Mouse (Mus musculus): ENCODE measurements around the gene Gm4969. TPM values are rescaled to one million over a fixed set of nuclear protein-coding genes. Genes with fewer than 3 reads are reported as not detected.

Gene Gm4969
- polyA plus RNA-seq, 1 experiment: 0.80 TPM

DNA sequence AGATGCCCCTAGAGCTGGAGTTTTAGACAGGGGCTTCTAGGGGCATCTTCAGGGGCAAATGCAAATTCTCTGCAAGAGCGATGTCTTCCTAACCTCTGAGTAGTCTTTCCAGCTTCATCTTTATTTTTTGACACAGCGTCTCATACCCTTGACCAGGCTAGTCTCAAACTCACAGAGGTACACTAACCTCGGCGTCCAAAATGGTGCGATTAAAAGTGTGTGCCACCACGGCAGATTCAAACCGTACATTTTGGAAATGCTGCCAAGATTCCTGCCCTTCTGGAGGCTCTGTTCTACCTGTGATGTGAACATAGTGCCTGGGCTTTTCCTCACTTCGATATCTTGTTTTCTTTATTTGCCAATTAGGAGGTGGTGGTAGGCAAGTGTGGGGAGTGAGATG is 915 bp upstream of the Gm4969 start:
- H3K27me3 ChIP-seq (ENCODE audit: control insufficient read depth, insufficient read depth, low read length): no peaks in the 10 kb centered on the region
- peaks cover 4% of the 10 kb centered on the region; the same call in 1 of the 2 replicates for H3K4me1 ChIP-seq (ENCODE audit: control insufficient read depth, insufficient read depth, low read length)
- TF ChIP-seq POLR2A (IDR thresholded peaks at IDR 0.05; ENCODE audit: borderline replicate concordance, insufficient read depth, low read length) (no peak), CTCF (IDR thresholded peaks at IDR 0.05; ENCODE audit: borderline replicate concordance, insufficient read depth, low read depth, low read length) (no peak)
- WGBS: 92% methylated on average over 8 of the region's 8 CpGs
- peak; percentile 30 to 47 for DNase-seq
- H3K27ac ChIP-seq (ENCODE audit: insufficient read depth, low read length): no peak overlapping the region
- no peak overlapping the region for H3K4me3 ChIP-seq (replicated peaks; ENCODE audit: insufficient read depth, low read depth, low read length)

DNA sequence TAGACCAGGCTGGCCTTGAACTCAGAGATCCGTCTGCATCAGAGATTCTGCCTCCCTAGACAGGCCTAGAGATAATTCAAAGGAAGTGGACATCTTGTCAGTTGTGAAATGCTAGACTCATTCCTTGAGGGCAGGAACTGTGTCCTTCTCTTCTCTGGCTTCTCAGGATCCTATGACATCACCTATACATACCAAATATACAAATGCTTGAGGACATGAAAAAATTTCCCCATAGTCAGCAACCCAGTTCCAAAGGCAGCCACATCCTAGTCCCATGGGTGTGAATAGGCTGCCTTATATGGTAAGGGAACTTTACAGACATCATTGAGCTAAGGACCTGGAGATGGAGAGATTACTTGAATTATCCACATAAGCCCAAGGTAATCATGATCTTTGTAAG is 8.6 kb downstream of the Gm4969 start:
- Histone ChIP-seq H3K4me3 (replicated peaks; ENCODE audit: insufficient read depth, low read depth, low read length) (no peak overlapping the region), H3K27ac (ENCODE audit: insufficient read depth, low read length) (no peak overlapping the region), H3K4me1 (ENCODE audit: control insufficient read depth, insufficient read depth, low read length) (no peaks in the 10 kb centered on the region), H3K27me3 (ENCODE audit: control insufficient read depth, insufficient read depth, low read length) (no peaks in the 10 kb centered on the region)
- WGBS: 94% methylated on average over 1 of the region's 1 CpGs
- no peak for DNase-seq
- TF ChIP-seq POLR2A (IDR thresholded peaks at IDR 0.05; ENCODE audit: borderline replicate concordance, insufficient read depth, low read length) (no peak), CTCF (IDR thresholded peaks at IDR 0.05; ENCODE audit: borderline replicate concordance, insufficient read depth, low read depth, low read length) (no peak)

DNA sequence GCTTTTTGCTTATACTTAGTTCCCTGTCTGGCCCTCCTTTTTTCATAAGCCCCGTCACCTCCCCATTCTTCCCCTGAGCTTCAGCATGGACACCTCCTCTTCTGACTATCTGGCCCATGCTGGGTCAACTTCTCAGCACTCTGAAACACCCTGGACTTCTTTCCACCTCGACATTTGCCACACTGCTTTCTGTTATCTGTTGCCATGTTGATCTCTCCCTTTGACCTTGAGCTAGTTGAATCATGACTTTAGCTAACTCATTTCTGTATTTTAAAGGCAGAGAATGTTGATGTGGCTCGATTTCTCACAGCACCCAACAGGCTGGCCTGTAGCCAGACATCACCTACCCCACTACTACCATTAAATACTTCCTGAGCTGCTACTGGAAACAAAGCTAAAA is 10.7 kb downstream of the Gm4969 start:
- no peak overlapping the region for H3K4me3 ChIP-seq (replicated peaks; ENCODE audit: insufficient read depth, low read depth, low read length)
- TF ChIP-seq CTCF (IDR thresholded peaks at IDR 0.05; ENCODE audit: borderline replicate concordance, insufficient read depth, low read depth, low read length): no peak

DNA sequence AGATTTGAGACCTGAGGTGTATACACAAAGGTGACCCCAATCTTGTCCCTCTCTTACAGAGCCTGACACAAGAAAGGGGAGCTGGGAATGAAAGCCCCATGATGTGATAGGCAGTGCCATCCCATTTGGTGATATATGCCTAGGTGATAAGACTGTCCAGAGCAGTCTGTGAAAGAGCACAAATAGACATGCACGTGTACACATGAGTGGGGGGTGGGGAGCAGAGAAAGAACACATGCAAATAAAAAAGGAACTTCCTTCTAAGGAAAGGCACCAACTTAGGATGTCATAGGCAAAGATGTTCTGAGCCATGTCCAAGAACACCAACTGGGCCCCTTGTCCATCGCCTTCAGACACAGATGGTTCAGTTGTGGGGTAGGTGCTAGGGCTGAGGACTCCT is 13.7 kb downstream of the Gm4969 start:
- Histone ChIP-seq H3K4me3 (replicated peaks; ENCODE audit: insufficient read depth, low read depth, low read length) (no peak overlapping the region), H3K4me1 (ENCODE audit: control insufficient read depth, insufficient read depth, low read length) (no peaks in the 10 kb centered on the region), H3K27me3 (ENCODE audit: control insufficient read depth, insufficient read depth, low read length) (no peaks in the 10 kb centered on the region), H3K27ac (ENCODE audit: insufficient read depth, low read length) (no peak overlapping the region)
- DNase-seq: no peak
- TF ChIP-seq POLR2A (IDR thresholded peaks at IDR 0.05; ENCODE audit: borderline replicate concordance, insufficient read depth, low read length): no peak
- TF ChIP-seq CTCF (IDR thresholded peaks at IDR 0.05; ENCODE audit: borderline replicate concordance, insufficient read depth, low read depth, low read length): no peak
- WGBS: 73% methylated on average over 2 of the region's 2 CpGs

More for the DNA sequence above, 10.7 kb downstream of the Gm4969 start:
- DNase-seq: no peak
- Histone ChIP-seq H3K4me1 (ENCODE audit: control insufficient read depth, insufficient read depth, low read length) (no peaks in the 10 kb centered on the region), H3K27me3 (ENCODE audit: control insufficient read depth, insufficient read depth, low read length) (no peaks in the 10 kb centered on the region), H3K27ac (ENCODE audit: insufficient read depth, low read length) (no peak overlapping the region)
- WGBS: 61% methylated on average over 3 of the region's 3 CpGs

DNA sequence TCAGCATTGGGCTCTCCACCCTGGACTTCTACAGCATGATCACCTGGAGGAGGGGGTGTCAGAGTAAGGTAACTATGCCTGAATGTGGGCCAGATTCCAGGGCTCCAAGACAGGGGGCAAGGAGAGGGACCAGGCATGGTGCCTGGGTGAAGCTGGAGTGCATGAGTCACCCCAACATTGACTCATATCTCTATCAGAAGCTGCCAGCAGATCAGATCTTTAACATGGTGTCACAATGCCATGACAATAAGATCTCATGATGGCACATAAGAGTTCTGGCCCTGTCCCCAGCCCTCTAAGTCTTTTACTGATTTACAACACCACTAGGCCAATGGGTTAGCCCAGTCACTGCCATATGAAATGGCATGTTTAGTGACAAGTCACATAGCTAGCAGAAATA is 14.4 kb downstream of the Gm4969 start:
- Histone ChIP-seq H3K4me1 (ENCODE audit: control insufficient read depth, insufficient read depth, low read length) (no peaks in the 10 kb centered on the region), H3K4me3 (replicated peaks; ENCODE audit: insufficient read depth, low read depth, low read length) (no peak overlapping the region), H3K27ac (ENCODE audit: insufficient read depth, low read length) (no peak overlapping the region), H3K27me3 (ENCODE audit: control insufficient read depth, insufficient read depth, low read length) (no peaks in the 10 kb centered on the region)
- no peak for DNase-seq
- TF ChIP-seq POLR2A (IDR thresholded peaks at IDR 0.05; ENCODE audit: borderline replicate concordance, insufficient read depth, low read length): no peak
- TF ChIP-seq CTCF (IDR thresholded peaks at IDR 0.05; ENCODE audit: borderline replicate concordance, insufficient read depth, low read depth, low read length): no peak

DNA sequence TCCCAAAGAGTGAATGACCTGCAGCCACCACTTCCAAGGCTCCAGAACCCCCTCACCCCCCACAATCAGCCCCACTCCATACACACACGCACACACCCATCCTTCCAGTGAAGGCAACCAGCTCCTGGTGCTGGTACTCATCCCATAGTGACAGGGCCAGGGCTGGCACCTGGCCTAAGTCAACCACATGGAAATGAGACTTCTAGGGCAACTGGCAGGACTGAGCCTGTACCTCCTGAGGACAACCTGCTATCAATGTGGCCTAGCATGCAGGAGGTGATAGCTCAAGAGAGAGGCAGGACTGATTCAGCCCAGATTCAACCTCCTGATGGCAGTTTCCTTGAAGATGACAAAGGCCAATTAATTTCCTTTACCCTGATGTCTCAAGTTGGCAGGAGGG is 17.9 kb downstream of the Gm4969 start:
- no peak overlapping the region for H3K4me3 ChIP-seq (replicated peaks; ENCODE audit: insufficient read depth, low read depth, low read length)
- TF ChIP-seq CTCF (IDR thresholded peaks at IDR 0.05; ENCODE audit: borderline replicate concordance, insufficient read depth, low read depth, low read length) (no peak), POLR2A (IDR thresholded peaks at IDR 0.05; ENCODE audit: borderline replicate concordance, insufficient read depth, low read length) (no peak)
- H3K4me1 ChIP-seq (ENCODE audit: control insufficient read depth, insufficient read depth, low read length): no peaks in the 10 kb centered on the region
- no peak overlapping the region for H3K27ac ChIP-seq (ENCODE audit: insufficient read depth, low read length)
- no peak for DNase-seq
- H3K27me3 ChIP-seq (ENCODE audit: control insufficient read depth, insufficient read depth, low read length): no peaks in the 10 kb centered on the region; the same call in 1 of the 2 replicates
- 54% methylated on average over 1 of the region's 1 CpGs for WGBS

DNA sequence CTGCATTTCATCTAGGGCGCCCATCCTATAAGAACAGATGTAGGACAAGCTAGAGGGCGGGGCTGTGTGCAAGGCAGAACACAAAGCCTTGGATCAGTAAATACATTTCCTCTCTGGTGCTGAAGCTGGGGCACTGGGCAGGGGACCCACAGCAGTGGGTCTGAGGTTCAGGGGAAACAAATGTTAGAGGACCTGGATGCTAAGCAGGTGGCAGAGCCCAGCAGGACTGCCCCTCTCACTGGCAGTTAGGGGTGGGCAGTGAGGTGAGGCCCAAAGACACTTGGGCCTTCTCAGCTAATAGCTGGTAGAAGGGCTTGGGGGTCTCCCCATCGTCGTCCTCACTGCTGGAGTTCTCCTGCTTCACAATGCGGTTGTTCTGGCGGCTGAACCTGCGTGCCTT is 19.4 kb downstream of the Gm4969 start:
- Histone ChIP-seq H3K27ac (ENCODE audit: insufficient read depth, low read length) (no peak overlapping the region), H3K4me1 (ENCODE audit: control insufficient read depth, insufficient read depth, low read length) (no peaks in the 10 kb centered on the region)
- 72% methylated on average over 7 of the region's 7 CpGs for WGBS

DNA sequence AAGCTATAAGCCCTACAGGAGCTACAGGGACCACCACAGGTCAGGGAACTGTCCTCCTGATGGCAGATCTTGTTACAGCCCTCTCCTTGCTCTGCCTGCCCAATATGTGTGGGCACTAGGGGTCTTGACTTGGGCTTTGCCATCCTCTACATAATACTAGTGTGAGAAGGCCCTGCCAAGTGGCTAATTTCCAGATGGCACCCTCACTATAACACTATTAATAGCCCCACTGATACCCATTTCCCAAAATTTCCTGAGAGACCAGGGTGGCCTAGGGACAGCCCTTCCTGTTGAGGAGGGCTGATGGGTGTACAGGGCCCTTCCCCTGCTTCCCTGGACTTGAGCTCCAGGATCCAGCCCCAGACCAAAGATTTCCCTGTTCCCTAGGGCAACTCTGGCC is 20.3 kb downstream of the Gm4969 start:
- H3K27ac ChIP-seq (ENCODE audit: insufficient read depth, low read length): no peak overlapping the region
- no peak for DNase-seq
- no peak overlapping the region for H3K4me3 ChIP-seq (replicated peaks; ENCODE audit: insufficient read depth, low read depth, low read length)
- H3K27me3 ChIP-seq (ENCODE audit: control insufficient read depth, insufficient read depth, low read length): peaks cover 1% of the 10 kb centered on the region; the same call in 1 of the 2 replicates
- no peak for TF ChIP-seq CTCF (IDR thresholded peaks at IDR 0.05; ENCODE audit: borderline replicate concordance, insufficient read depth, low read depth, low read length)
- TF ChIP-seq POLR2A (IDR thresholded peaks at IDR 0.05; ENCODE audit: borderline replicate concordance, insufficient read depth, low read length): no peak
- H3K4me1 ChIP-seq (ENCODE audit: control insufficient read depth, insufficient read depth, low read length): no peaks in the 10 kb centered on the region

More for the DNA sequence above, 19.4 kb downstream of the Gm4969 start:
- peaks cover 1% of the 10 kb centered on the region; the same call in 1 of the 2 replicates for H3K27me3 ChIP-seq (ENCODE audit: control insufficient read depth, insufficient read depth, low read length)
- DNase-seq: no peak
- H3K4me3 ChIP-seq (replicated peaks; ENCODE audit: insufficient read depth, low read depth, low read length): no peak overlapping the region
- TF ChIP-seq CTCF (IDR thresholded peaks at IDR 0.05; ENCODE audit: borderline replicate concordance, insufficient read depth, low read depth, low read length): no peak
- TF ChIP-seq POLR2A (IDR thresholded peaks at IDR 0.05; ENCODE audit: borderline replicate concordance, insufficient read depth, low read length): no peak
